Mouse (Mus musculus): ENCODE data around the gene Sema3b.

DNA sequence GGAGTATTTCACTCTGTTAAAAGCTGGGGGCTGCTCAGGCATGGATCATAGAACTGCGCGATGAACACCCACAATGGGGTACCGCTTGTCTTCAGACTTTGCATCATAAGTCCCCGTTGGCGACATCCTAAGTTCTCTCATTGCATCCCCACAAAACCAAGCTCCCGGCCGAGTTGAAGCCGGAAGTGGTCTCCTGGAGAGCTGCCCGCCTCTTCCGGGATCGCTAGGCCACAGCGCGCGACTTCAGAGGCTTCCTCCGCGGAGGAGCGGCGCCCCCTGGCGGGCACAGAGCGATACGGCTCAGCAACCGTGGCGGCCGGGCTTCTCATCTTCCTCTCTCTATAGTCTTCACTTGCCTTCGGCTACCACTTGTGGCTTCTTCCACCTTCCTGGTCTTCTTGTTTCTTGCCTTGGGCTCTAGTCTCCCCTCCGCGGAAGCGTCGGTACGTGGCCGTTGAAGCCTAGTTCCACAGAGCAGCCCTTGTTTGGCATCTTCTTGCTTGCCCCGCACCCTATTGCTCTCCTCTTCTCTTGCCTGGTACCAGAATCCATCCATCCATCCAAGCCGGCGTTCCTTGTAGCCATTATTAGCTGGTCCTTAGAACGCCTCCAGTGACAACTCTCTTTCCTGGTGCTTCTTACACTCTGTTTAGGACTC, 35.6 kb upstream of the Sema3b start:
- TF ChIP-seq CTCF (IDR thresholded peaks at IDR 0.05; ENCODE audit: low read depth) (peak; percentile 100), EP300 (IDR thresholded peaks at IDR 0.05; ENCODE audit: low read depth) (no peak)

Data from liver, embryonic 14.5 days (tissue).